ENCODE assay signal across 8 mouse cellular contexts in genomic region chr11:96861446-96861845, GRCm38 (mm10). TPM values are rescaled to one million over a fixed set of nuclear protein-coding genes. Genes with fewer than 3 reads are reported as not detected.
DNase-seq lines count a peak whose midpoint lies in the region; ATAC-seq and TF ChIP-seq lines count a peak whose summit lies in the region.

No protein-coding gene starts in this region.

- peak overlapping the region; percentile 92 for H3K4me2 ChIP-seq in hindbrain, embryonic 16.5 days (ENCODE audit: low read length)
- H3K4me2 ChIP-seq in liver, embryonic 16.5 days (ENCODE audit: low read depth, low read length) = peak overlapping the region; percentile 85
- peak overlapping the region; percentile 90 for H3K4me2 ChIP-seq in neural tube, embryonic 15.5 days

- peak; percentile 40 for ATAC-seq in hindbrain, embryonic 16.5 days
- peak; percentile 3; the same call in 1 of the 2 replicates for ATAC-seq in liver, embryonic 16.5 days (ENCODE audit: low read depth)
- peak; percentile 49 for ATAC-seq in neural tube, embryonic 15.5 days (ENCODE audit: low FRiP score)

- peaks cover 14% of the 10 kb centered on the region for H3K4me1 ChIP-seq in cerebellum, adult 2 months (ENCODE audit: control insufficient read depth, insufficient read depth, low read length)
- peaks cover 23% of the 10 kb centered on the region for H3K4me1 ChIP-seq in hindbrain, embryonic 16.5 days (ENCODE audit: control insufficient read depth, insufficient read depth, low read depth, low read length)
- H3K4me1 ChIP-seq in liver, embryonic 16.5 days (ENCODE audit: control insufficient read depth, low read depth, low read length) = peaks cover 9% of the 10 kb centered on the region
- peaks cover 41% of the 10 kb centered on the region for H3K4me1 ChIP-seq in neural tube, embryonic 15.5 days

- DNase-seq in cerebellum, adult 2 months = no peak
- DNase-seq in cerebellum, adult 9-10 months = no peak
- peak; percentile 53 for DNase-seq in adrenal gland, postnatal 10 days
- peak; percentile 48 for DNase-seq in gastrocnemius, adult 18-20 months (ENCODE audit: low spot score)
- DNase-seq in cerebellum, adult 11-12 months = no peak

- peak overlapping the region; percentile 5; the same call in 1 of the 2 replicates for H3K27ac ChIP-seq in cerebellum, adult 2 months (ENCODE audit: insufficient read depth, low read length)
- H3K27ac ChIP-seq in hindbrain, embryonic 16.5 days (ENCODE audit: low read depth, low read length) = no peak overlapping the region; the same call in 1 of the 2 replicates
- no peak overlapping the region for H3K27ac ChIP-seq in liver, embryonic 16.5 days (ENCODE audit: low read length)
- H3K27ac ChIP-seq in neural tube, embryonic 15.5 days (replicated peaks) = peak overlapping the region; percentile 74

- H3K36me3 ChIP-seq in hindbrain, embryonic 16.5 days (ENCODE audit: control insufficient read depth, insufficient read depth, low read length) = no peaks in the 10 kb centered on the region
- no peaks in the 10 kb centered on the region for H3K36me3 ChIP-seq in liver, embryonic 16.5 days (ENCODE audit: control insufficient read depth, insufficient read depth)
- H3K36me3 ChIP-seq in neural tube, embryonic 15.5 days = no peaks in the 10 kb centered on the region

- no peak for TF ChIP-seq POLR2A in cerebellum, adult 2 months (IDR thresholded peaks at IDR 0.05; ENCODE audit: borderline replicate concordance, insufficient read depth, low read length)

- H3K27me3 ChIP-seq in cerebellum, adult 2 months (ENCODE audit: control insufficient read depth, insufficient read depth, low read length) = no peaks in the 10 kb centered on the region
- H3K27me3 ChIP-seq in hindbrain, embryonic 16.5 days (replicated peaks; ENCODE audit: control insufficient read depth, insufficient read depth, low read length) = no peaks in the 10 kb centered on the region
- H3K27me3 ChIP-seq in liver, embryonic 16.5 days (ENCODE audit: control insufficient read depth, insufficient read depth, low read depth, low read length) = peaks cover 13% of the 10 kb centered on the region
- H3K27me3 ChIP-seq in neural tube, embryonic 15.5 days (replicated peaks) = no peaks in the 10 kb centered on the region

- H3K9ac ChIP-seq in hindbrain, embryonic 16.5 days (ENCODE audit: low read depth, low read length) = peak overlapping the region; percentile 52; the same call in 1 of the 2 replicates
- peak overlapping the region; percentile 23; the same call in 1 of the 2 replicates for H3K9ac ChIP-seq in liver, embryonic 16.5 days (ENCODE audit: low read depth, low read length)
- peak overlapping the region; percentile 51 for H3K9ac ChIP-seq in neural tube, embryonic 15.5 days (replicated peaks)

- no peaks in the 10 kb centered on the region for H3K9me3 ChIP-seq in hindbrain, embryonic 16.5 days (ENCODE audit: control insufficient read depth, low read length)
- H3K9me3 ChIP-seq in liver, embryonic 16.5 days (replicated peaks; ENCODE audit: control insufficient read depth, low read length) = no peaks in the 10 kb centered on the region
- H3K9me3 ChIP-seq in neural tube, embryonic 15.5 days (replicated peaks) = no peaks in the 10 kb centered on the region

- under 1% methylated on average over 20 of the region's 20 CpGs for WGBS in cerebellum, adult 2 months
- under 1% methylated on average over 20 of the region's 20 CpGs for WGBS in hindbrain, embryonic 16.5 days
- WGBS in liver, embryonic 16.5 days (ENCODE audit: insufficient replicate concordance) = 1% methylated on average over 20 of the region's 20 CpGs
- 2% methylated on average over 20 of the region's 20 CpGs for WGBS in neural tube, embryonic 15.5 days

- no peak for TF ChIP-seq CTCF in cerebellum, adult 2 months (IDR thresholded peaks at IDR 0.05; ENCODE audit: borderline replicate concordance, insufficient read depth, low read depth, low read length)

- peak overlapping the region; percentile 78 for H3K4me3 ChIP-seq in cerebellum, adult 2 months (replicated peaks; ENCODE audit: insufficient read depth, low read depth, low read length)
- peak overlapping the region; percentile 47 for H3K4me3 ChIP-seq in hindbrain, embryonic 16.5 days (ENCODE audit: low read length)
- H3K4me3 ChIP-seq in liver, embryonic 16.5 days (ENCODE audit: low read depth, low read length) = peak overlapping the region; percentile 52
- peak overlapping the region; percentile 52 for H3K4me3 ChIP-seq in neural tube, embryonic 15.5 days (replicated peaks)

RNA-seq across cellular contexts. Expression of gene Copz2, which starts 11.8 kb away (rescaled TPM):
- polyA plus RNA-seq in cerebellum, adult 2 months (2012; rRNA removed) = 9.5 and 10.9 TPM in 2 replicates
- total RNA-seq in adrenal gland, postnatal 10 days (2021) = 10 to 100 TPM; 45.5 to 50.3 TPM
- 10 to 100 TPM; 26.7 to 27.7 TPM for total RNA-seq in gastrocnemius, adult 18-20 months (2021)
- polyA plus RNA-seq in hindbrain, embryonic 16.5 days (2015; fragmentation: Nextera tagmentation; extraction: Ambion mirVana) = 22.2 and 27.4 TPM in 2 replicates
- polyA plus RNA-seq in liver, embryonic 16.5 days (2015; fragmentation: Nextera tagmentation; extraction: Ambion mirVana) = 24.0 and 25.7 TPM in 2 replicates
- 29.2 and 42.0 TPM in 2 replicates for polyA plus RNA-seq in neural tube, embryonic 15.5 days (2015; fragmentation: Nextera tagmentation; extraction: Ambion mirVana)

RNA-seq across cellular contexts. Expression of gene Nfe2l1, which starts 31.7 kb away (rescaled TPM):
- 183 and 215 TPM in 2 replicates for polyA plus RNA-seq in cerebellum, adult 2 months (2012; rRNA removed)
- total RNA-seq in adrenal gland, postnatal 10 days (2021) = 100 to 1,000 TPM; 300 to 307 TPM
- 100 to 1,000 TPM; 460 to 570 TPM for total RNA-seq in gastrocnemius, adult 18-20 months (2021)
- polyA plus RNA-seq in hindbrain, embryonic 16.5 days (2015; fragmentation: Nextera tagmentation; extraction: Ambion mirVana) = 83.3 and 86.9 TPM in 2 replicates
- 19.7 and 20.1 TPM in 2 replicates for polyA plus RNA-seq in liver, embryonic 16.5 days (2015; fragmentation: Nextera tagmentation; extraction: Ambion mirVana)
- 71.8 and 78.2 TPM in 2 replicates for polyA plus RNA-seq in neural tube, embryonic 15.5 days (2015; fragmentation: Nextera tagmentation; extraction: Ambion mirVana)

RNA-seq across cellular contexts. Expression of gene Cdk5rap3, which starts 54.9 kb away (rescaled TPM):
- 40.7 and 41.2 TPM in 2 replicates for polyA plus RNA-seq in cerebellum, adult 2 months (2012; rRNA removed)
- 10 to 100 TPM; 54.1 to 54.9 TPM for total RNA-seq in adrenal gland, postnatal 10 days (2021)
- total RNA-seq in gastrocnemius, adult 18-20 months (2021) = 10 to 100 TPM; 24.9 to 25.7 TPM
- 81.2 and 84.8 TPM in 2 replicates for polyA plus RNA-seq in hindbrain, embryonic 16.5 days (2015; fragmentation: Nextera tagmentation; extraction: Ambion mirVana)
- polyA plus RNA-seq in liver, embryonic 16.5 days (2015; fragmentation: Nextera tagmentation; extraction: Ambion mirVana) = 36.9 and 38.8 TPM in 2 replicates
- 82.4 and 85.7 TPM in 2 replicates for polyA plus RNA-seq in neural tube, embryonic 15.5 days (2015; fragmentation: Nextera tagmentation; extraction: Ambion mirVana)

Comparison
In these comparisons a context has a peak if more than half of its experiments do, and no peak if none do; other contexts are left out.
1. DNase-seq: peak in adrenal gland, postnatal 10 days (single experiment) and gastrocnemius, adult 18-20 months (single experiment); none in cerebellum, adult 2 months (0 of 2), cerebellum, adult 9-10 months (single experiment) and cerebellum, adult 11-12 months (single experiment).
2. H3K27ac ChIP-seq: peak in cerebellum, adult 2 months (single experiment) and neural tube, embryonic 15.5 days (single experiment); none in hindbrain, embryonic 16.5 days (single experiment) and liver, embryonic 16.5 days (single experiment).
3. Peak in every context shown above with its lines, with median percentiles within 50 percentile points of each other: H3K4me3 ChIP-seq, ATAC-seq, H3K4me2 ChIP-seq and H3K9ac ChIP-seq.